Mouse (Mus musculus) heart, embryonic 13.5 days (tissue): ENCODE results near the gene Lrch4. TPM values are rescaled to one million over a fixed set of nuclear protein-coding genes. Genes with fewer than 3 reads are reported as not detected.
A peak's percentile ranks its signal among the peaks of the same experiment; 100 is the strongest.

Experiments
- ATAC-seq: fragments of 200-750 bp; cut with Nextera tagmentation; 2 replicates; pipeline ENCODE4 v1.8.0; 2017; ENCODE audit warnings: moderate TSS enrichment; ENCODE audit not compliant: insufficient number of reproducible peaks, low FRiP score, low TSS enrichment; ENCODE audit errors: extremely low read depth
- H3K27ac ChIP-seq: fragments of 300-500 bp; sonication (generic); replicated peaks from 2 replicates; pipeline ENCODE4 v1.5.1; 2015; ENCODE audit warnings: moderate library complexity, mild to moderate bottlenecking, inconsistent platforms
- H3K27me3 ChIP-seq: fragments of 300-500 bp; sonication (generic); replicated peaks from 2 replicates; pipeline ENCODE4 v1.6.1; 2015; ENCODE audit warnings: mild to moderate bottlenecking, inconsistent platforms
- H3K36me3 ChIP-seq: fragments of 300-500 bp; sonication (generic); 2 replicates; pipeline ENCODE4 v1.6.1; 2015; ENCODE audit warnings: mild to moderate bottlenecking, inconsistent platforms
- H3K4me1 ChIP-seq: fragments of 300-500 bp; sonication (generic); 2 replicates; pipeline ENCODE4 v1.6.1; 2015; ENCODE audit warnings: inconsistent platforms
- H3K4me2 ChIP-seq: fragments of 300-500 bp; sonication (generic); 2 replicates; pipeline ENCODE4 v1.6.1; 2015; ENCODE audit warnings: inconsistent platforms, mild to moderate bottlenecking, moderate library complexity
- H3K4me3 ChIP-seq: fragments of 300-500 bp; sonication (generic); 2 replicates; pipeline ENCODE4 v1.5.1; 2015; ENCODE audit warnings: moderate library complexity, mild to moderate bottlenecking, inconsistent platforms
- H3K9ac ChIP-seq: fragments of 300-500 bp; sonication (generic); 2 replicates; pipeline ENCODE4 v1.6.1; 2015; ENCODE audit warnings: inconsistent platforms, mild to moderate bottlenecking, moderate library complexity
- H3K9me3 ChIP-seq: fragments of 300-500 bp; sonication (generic); 2 replicates; pipeline ENCODE4 v1.6.1; 2016; ENCODE audit warnings: inconsistent platforms
- WGBS: fragments of 180-500 bp; shearing (Covaris S2); methylation state at CpG from one replicate; pipeline ENCODE4 v1.1.7; 2015; ENCODE audit warnings: mixed read lengths; 5-methylcytosine and 5-hydroxymethylcytosine counted together
- polyA plus RNA-seq: library from polyadenylated mRNA; unstranded; fragments of >200 nt; fragmentation: Nextera tagmentation; extraction: Ambion mirVana; gene quantifications from 2 replicates; pipeline ENCODE4 v1.2.1, GENCODE M21; 2015

The Lrch4 gene
- polyA plus RNA-seq, 1 experiment from 2014 or later: 24.2 TPM

- H3K9me3 ChIP-seq: no peaks in the 10 kb centered on the region
- peaks cover 65% of the 10 kb centered on the region for H3K36me3 ChIP-seq
- no peak overlapping the region for H3K27ac ChIP-seq
- ATAC-seq: no peak
- no peak overlapping the region for H3K4me2 ChIP-seq
- H3K9ac ChIP-seq: 0 out of 2 replicates have a peak overlapping the region, but pooled peaks have one; percentile 24
- no peaks in the 10 kb centered on the region for H3K27me3 ChIP-seq
- peaks cover 32% of the 10 kb centered on the region for H3K4me1 ChIP-seq
- 65% methylated on average over 12 of the region's 12 CpGs for WGBS
- no peak overlapping the region for H3K4me3 ChIP-seq
Observed at GRCm38 (mm10) chr5:137633397-137634084, 4.6 kb downstream of the Lrch4 start.

- no peak overlapping the region for H3K4me3 ChIP-seq
- peaks cover 6% of the 10 kb centered on the region for H3K4me1 ChIP-seq
- no peak overlapping the region for H3K4me2 ChIP-seq
- no peak overlapping the region for H3K27ac ChIP-seq
- peaks cover 23% of the 10 kb centered on the region for H3K27me3 ChIP-seq
- no peak overlapping the region for H3K9ac ChIP-seq
- peaks cover 86% of the 10 kb centered on the region for H3K36me3 ChIP-seq
- H3K9me3 ChIP-seq: no peaks in the 10 kb centered on the region
- ATAC-seq: no peak
- WGBS: 63% methylated on average over 7 of the region's 7 CpGs
Observed at GRCm38 (mm10) chr5:137639472-137639871, 10.6 kb downstream of the Lrch4 start.

GRCm38 (mm10) chr5:137641054-137641453 is 12.1 kb downstream of the Lrch4 start, which contains the start of gene Sap25:
TSS of gene Sap25 (plus strand) at chr5:137641334.
- H3K9ac ChIP-seq: no peak within 1 kb of the TSS
- peaks cover 70% of the 10 kb centered on the region for H3K36me3 ChIP-seq
- no peak within 1 kb of the TSS for H3K4me3 ChIP-seq
- H3K27ac ChIP-seq: no peak within 1 kb of the TSS
- WGBS: 80% methylated on average over 19 of the region's 19 CpGs
- ATAC-seq: no peak
- no peak within 1 kb of the TSS for H3K4me2 ChIP-seq
- H3K9me3 ChIP-seq: no peaks in the 10 kb centered on the region
- H3K4me1 ChIP-seq: peaks cover 18% of the 10 kb centered on the region
- H3K27me3 ChIP-seq: peaks cover 38% of the 10 kb centered on the region

- no peak for ATAC-seq
- peaks cover 22% of the 10 kb centered on the region for H3K4me1 ChIP-seq
- H3K36me3 ChIP-seq: peaks cover 52% of the 10 kb centered on the region
- no peak overlapping the region for H3K4me2 ChIP-seq
- no peak overlapping the region for H3K9ac ChIP-seq
- WGBS: 54% methylated on average over 4 of the region's 4 CpGs
- H3K27ac ChIP-seq: no peak overlapping the region
- no peaks in the 10 kb centered on the region for H3K9me3 ChIP-seq
- no peak overlapping the region for H3K4me3 ChIP-seq
- peaks cover 52% of the 10 kb centered on the region for H3K27me3 ChIP-seq
Observed at GRCm38 (mm10) chr5:137642886-137643285, 14.0 kb downstream of the Lrch4 start.

GRCm38 (mm10) chr5:137644484-137644883 is 15.6 kb downstream of the Lrch4 start:
- Histone ChIP-seq H3K27ac (no peak overlapping the region), H3K36me3 (peaks cover 36% of the 10 kb centered on the region), H3K9ac (no peak overlapping the region), H3K4me2 (peak overlapping the region; percentile 75; the same call in 1 of the 2 replicates), H3K27me3 (peaks cover 52% of the 10 kb centered on the region), H3K4me3 (peak overlapping the region; percentile 51; the same call in 1 of the 2 replicates), H3K4me1 (peaks cover 36% of the 10 kb centered on the region), H3K9me3 (no peaks in the 10 kb centered on the region)
- 41% methylated on average over 19 of the region's 19 CpGs for WGBS
- no peak for ATAC-seq

GRCm38 (mm10) chr5:137645091-137645651 is 16.2 kb downstream of the Lrch4 start:
- WGBS: 3% methylated on average over 44 of the region's 44 CpGs
- Histone ChIP-seq H3K9ac (peak overlapping the region; percentile 54), H3K4me1 (peaks cover 43% of the 10 kb centered on the region), H3K27ac (no peak overlapping the region), H3K27me3 (peaks cover 52% of the 10 kb centered on the region), H3K9me3 (no peaks in the 10 kb centered on the region), H3K4me2 (peak overlapping the region; percentile 75), H3K4me3 (peak overlapping the region; percentile 51), H3K36me3 (peaks cover 29% of the 10 kb centered on the region)
- ATAC-seq: 0 out of 2 replicates have a peak, but pooled peaks have one; percentile 33

GRCm38 (mm10) chr5:137645652-137646091 is 16.8 kb downstream of the Lrch4 start, which contains the start of gene Irs3:
TSS of gene Irs3 (minus strand) at chr5:137645714.
- peak within 1 kb of the TSS; percentile 54 for H3K9ac ChIP-seq
- peaks cover 43% of the 10 kb centered on the region for H3K4me1 ChIP-seq
- peaks cover 52% of the 10 kb centered on the region for H3K27me3 ChIP-seq
- peak within 1 kb of the TSS; percentile 51 for H3K4me3 ChIP-seq
- no peaks in the 10 kb centered on the region for H3K9me3 ChIP-seq
- H3K27ac ChIP-seq: no peak within 1 kb of the TSS
- no peak for ATAC-seq
- peak within 1 kb of the TSS; percentile 75 for H3K4me2 ChIP-seq
- peaks cover 24% of the 10 kb centered on the region for H3K36me3 ChIP-seq
- 13% methylated on average over 11 of the region's 11 CpGs for WGBS

GRCm38 (mm10) chr5:137647827-137648601 is 19.1 kb downstream of the Lrch4 start:
- no peaks in the 10 kb centered on the region for H3K9me3 ChIP-seq
- H3K4me2 ChIP-seq: no peak overlapping the region
- peaks cover 15% of the 10 kb centered on the region for H3K36me3 ChIP-seq
- H3K4me1 ChIP-seq: peaks cover 49% of the 10 kb centered on the region
- H3K4me3 ChIP-seq: no peak overlapping the region
- H3K27me3 ChIP-seq: peaks cover 43% of the 10 kb centered on the region
- ATAC-seq: no peak
- no peak overlapping the region for H3K27ac ChIP-seq
- 49% methylated on average over 9 of the region's 9 CpGs for WGBS
- no peak overlapping the region for H3K9ac ChIP-seq

GRCm38 (mm10) chr5:137649251-137649650 is 20.3 kb downstream of the Lrch4 start:
- Histone ChIP-seq H3K4me1 (peaks cover 49% of the 10 kb centered on the region), H3K36me3 (peaks cover 23% of the 10 kb centered on the region), H3K27ac (no peak overlapping the region), H3K4me3 (no peak overlapping the region), H3K9me3 (no peaks in the 10 kb centered on the region), H3K27me3 (peaks cover 31% of the 10 kb centered on the region), H3K4me2 (no peak overlapping the region), H3K9ac (no peak overlapping the region)
- ATAC-seq: no peak
- WGBS: 41% methylated on average over 4 of the region's 4 CpGs

GRCm38 (mm10) chr5:137649669-137650571 is 21.0 kb downstream of the Lrch4 start:
- 13% methylated on average over 17 of the region's 18 CpGs for WGBS
- Histone ChIP-seq H3K4me1 (peaks cover 48% of the 10 kb centered on the region), H3K9ac (peak overlapping the region; percentile 55), H3K27ac (no peak overlapping the region), H3K36me3 (peaks cover 27% of the 10 kb centered on the region), H3K27me3 (peaks cover 25% of the 10 kb centered on the region), H3K4me2 (peak overlapping the region; percentile 46), H3K4me3 (no peak overlapping the region), H3K9me3 (no peaks in the 10 kb centered on the region)
- ATAC-seq: no peak
